Mouse (Mus musculus) lung, postnatal 14 days (tissue): ENCODE measurements around the gene Hes3.

Experiments
- DNase-seq: peaks from one replicate; pipeline ENCODE4 v3.0.0; 2021

Hes3 gene

DNA sequence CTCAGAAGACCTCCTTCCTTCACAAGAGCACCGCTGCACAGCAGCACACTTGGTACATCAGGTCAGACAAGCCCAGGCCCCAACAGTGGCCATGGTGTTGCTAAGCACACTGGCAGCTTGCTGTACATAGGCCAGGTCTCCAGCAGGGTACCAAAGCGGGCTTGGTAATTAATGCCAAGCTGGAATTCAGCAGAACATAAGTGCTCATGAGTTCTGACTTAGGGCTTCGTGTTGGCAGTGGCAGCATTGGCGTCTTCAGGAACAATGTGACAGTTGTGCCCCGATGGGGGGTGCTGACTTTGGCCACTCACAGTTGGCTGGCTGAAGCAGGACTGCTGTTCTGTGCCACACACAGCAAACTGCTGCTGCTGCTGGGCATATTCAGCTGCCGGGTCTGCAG lies 13.2 kb upstream of the Hes3 start:
- DNase-seq: no peak

DNA sequence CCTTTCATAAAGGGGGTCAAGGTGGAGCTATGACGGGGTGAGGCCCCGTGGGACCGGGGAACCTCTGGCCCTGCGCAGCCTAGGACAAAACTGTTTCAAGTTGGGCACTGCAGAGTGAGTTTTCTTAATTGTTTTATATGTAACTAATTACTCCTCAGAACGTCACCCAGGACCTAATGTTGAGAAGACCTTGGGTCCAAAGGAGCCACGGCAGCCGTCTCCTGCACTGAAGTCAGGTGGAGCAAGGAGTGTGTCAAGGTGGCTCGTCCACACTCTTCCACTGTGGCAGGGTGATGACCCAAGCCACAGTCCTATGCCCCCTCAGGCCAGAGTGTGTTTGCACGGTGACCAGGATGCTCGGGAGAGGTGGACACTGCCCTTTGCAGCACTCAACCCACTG lies 11.7 kb upstream of the Hes3 start:
- DNase-seq: no peak

DNA sequence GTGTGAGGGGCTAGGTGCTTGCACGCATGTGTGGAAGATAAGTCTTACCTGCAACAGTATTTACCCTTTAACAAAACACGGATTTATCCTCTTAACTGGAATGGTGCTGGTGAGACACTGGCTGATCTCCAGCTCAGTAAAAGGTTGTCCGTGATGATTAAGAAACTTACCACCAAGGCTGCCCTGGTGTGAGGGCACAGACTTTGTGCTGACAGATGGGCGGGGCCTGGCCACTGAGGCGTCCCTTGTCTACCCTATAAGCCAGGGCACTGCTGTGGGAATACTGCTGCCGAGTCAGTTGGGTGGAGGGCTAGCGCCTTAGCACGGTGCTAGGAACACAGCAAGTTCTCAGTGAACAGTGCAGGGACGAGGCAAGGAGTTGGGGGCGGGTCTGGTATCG lies 10.6 kb upstream of the Hes3 start:
- DNase-seq: no peak

DNA sequence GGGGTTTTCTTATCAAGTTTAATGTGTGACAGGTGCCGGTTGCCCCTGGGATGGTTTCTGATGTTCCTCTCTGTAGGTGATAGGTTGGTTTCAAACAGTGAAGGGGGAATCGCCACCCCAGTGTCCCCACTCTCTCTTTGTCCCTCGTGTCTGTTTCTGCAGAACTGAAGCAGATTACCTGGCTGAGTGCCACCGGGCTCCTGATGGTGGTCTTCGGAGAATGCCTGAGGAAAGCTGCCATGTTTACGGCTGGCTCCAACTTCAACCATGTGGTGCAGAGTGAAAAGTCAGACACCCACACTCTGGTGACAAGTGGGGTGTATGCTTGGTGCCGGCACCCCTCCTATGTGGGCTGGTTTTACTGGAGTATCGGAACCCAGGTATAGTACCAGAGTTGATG lies 8.9 kb upstream of the Hes3 start:
- no peak for DNase-seq

DNA sequence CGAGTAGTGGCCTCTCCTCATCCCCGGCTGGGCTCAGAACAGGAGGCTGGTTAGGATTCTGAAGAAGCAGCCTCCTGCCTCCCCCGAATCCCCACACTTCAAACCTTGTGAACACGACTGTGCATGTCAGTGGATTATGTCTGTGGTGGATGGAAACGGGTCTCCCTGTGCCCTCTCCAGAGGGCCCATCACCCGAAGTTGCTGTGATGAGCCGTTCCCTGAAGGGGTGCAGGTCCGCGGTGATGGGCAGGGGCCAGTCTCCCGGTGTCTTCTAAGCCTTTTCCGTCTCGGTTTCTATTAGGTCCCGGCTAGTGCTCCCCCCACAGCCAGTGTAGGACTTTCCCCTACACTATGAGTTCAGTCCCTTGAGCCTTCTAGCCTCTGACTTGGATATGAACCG lies 7.4 kb upstream of the Hes3 start:
- DNase-seq: no peak

DNA sequence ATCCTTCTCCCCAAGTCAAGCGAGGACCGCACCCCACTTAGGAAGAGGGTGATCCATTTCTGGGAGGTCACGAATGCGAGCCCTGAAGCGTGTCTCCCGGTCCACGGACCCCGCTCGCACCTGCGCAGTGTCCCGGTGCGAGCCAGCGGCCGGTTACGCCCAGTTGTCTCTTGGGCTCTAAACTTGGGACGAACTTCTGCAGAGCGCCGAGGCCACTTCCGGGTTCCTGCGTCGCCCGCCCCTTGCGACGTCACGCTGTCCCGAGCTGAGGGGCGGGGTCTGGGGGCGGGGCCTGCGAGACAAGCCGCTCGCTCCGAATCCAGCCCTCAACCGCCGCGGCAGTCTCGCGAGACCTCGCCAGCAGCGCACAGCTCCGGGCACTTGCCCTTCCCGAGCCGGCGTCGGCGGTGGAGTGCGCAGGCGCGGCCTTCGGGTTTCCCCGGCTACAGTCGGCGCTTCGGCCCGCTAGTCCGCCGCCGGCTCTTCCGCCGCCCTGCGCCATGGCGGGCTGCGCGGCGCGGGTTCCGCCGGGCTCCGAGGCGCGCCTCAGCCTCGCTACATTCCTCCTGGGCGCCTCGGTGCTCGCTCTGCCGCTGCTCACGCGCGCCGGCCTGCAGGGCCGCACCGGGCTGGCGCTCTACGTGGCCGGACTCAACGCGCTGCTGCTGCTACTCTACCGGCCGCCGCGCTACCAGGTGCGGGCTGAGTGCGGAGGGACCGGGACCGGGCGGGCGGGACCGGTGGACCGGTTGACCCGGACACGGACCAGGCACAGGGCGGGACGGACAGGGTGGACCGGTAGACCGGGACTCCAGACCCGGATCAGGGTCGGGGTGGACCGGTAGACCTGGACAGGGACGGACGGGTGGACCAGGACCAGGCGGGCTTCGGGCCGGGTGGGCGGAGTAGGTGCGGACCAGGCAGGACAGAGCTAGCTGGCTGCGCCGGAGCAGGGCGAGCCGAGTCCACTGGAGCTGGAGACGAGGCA lies 5.7 kb upstream of the Hes3 start, which contains the start of gene Icmt:
Icmt (plus strand) TSS at position 354 of the 988 bp plus-strand sequence.
- peak; percentile 100 for DNase-seq

DNA sequence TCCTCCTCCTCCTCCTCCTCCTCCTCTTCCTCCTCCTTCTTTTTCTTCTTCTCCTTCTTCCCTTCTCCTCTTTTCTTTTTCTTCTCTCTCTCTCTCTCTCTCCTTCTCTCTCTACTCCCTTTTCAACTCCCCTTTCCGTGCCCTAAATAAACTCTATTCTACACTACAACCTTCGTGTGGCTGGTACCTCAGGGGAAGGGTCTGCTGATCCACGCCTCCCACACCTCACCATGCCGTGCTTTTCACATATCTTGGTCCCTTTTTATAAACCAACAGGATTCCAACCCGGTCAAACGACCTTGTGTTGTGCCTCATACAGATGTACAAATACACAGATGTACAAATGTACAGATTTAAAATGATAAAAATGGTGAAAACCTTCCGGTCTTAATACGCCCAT lies 4.9 kb upstream of the Hes3 start:
- no peak for DNase-seq

DNA sequence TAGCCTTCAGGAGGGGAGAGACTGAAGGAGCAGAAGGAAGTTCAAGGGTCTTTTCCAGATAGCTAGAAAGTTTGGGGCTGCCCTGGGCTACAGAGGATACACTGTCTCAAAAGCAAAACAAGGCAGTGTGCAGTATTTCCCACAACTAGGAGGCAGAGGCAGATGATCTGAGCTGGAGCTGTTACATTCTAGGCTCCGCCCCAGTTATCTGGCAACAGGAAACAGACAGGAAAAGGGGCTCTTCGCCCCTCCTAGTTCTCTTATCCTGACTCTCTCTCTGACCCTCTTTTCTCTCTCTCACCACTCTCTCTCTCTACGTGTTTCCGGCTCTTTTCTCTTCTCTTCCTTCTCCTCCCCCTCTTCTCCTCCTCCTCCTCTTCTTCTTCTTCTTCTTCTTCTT lies 4.5 kb upstream of the Hes3 start:
- no peak for DNase-seq

DNA sequence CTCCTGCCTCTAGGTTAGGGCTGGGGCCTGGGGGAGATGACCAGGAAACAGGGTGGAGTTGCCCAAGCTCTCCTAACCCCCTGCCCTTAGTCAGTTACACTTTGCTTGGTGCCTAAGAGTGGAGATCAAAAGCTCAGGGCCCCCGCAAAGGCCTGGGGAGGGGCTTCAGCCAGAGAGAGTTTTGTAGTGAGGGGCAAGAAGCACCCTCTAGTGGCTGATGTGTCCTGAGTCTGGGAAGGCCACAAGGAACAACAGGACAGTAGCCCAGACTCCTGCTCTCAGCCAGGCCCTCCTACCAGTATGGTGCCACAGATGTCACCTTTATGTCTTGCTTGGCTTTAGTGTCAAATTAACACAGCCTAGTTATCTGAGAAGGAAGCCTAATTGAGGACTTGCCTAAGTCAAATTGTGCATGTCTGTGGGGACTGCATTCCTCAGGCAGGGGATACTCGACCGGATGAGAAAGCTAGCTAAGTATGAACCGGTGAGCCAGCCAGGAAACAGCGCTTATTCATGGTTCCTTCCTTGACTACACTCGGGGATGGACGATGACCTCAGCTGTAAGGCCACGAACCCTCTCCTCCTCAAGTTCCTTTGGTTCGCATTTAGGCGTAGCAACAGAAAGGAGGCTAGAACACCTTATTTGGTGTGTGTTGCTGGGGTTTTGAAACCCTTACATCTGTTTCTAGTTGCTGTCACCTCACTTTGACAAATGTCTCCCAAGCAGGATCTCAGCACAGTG lies 2.9 kb upstream of the Hes3 start:
- DNase-seq: no peak

DNA sequence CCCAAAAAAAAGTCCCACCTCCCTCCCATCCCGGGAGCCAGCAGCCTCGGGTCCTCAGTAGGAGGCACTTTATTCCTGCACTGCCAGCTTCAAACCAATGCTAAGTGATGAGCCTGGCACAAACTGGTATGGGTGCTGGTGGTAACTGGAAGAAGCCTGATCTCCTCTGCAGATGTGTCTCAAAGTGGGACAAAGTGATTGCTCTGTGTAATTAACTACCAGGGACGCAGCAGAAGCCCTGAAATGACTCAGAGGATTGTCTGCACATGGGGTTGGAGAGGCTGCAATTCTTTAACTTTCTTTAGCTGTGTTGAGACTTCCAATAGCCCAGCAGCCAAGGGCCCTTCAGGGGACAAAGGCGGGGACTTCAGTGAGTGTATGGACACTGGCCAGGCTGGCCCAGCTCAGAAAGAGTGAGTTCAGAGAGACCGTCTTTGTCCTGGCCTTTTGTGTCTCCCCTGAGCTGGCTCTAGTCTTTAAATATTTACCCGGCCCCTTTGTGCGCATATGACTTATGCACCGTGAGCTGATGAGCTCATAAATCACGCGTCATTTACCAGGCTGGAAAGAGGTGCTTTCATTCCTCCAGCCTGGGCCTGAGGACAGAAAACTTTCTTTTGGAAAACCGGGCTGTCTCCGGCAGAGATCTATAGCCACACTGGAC lies 772 bp upstream of the Hes3 start:
- no peak for DNase-seq

DNA sequence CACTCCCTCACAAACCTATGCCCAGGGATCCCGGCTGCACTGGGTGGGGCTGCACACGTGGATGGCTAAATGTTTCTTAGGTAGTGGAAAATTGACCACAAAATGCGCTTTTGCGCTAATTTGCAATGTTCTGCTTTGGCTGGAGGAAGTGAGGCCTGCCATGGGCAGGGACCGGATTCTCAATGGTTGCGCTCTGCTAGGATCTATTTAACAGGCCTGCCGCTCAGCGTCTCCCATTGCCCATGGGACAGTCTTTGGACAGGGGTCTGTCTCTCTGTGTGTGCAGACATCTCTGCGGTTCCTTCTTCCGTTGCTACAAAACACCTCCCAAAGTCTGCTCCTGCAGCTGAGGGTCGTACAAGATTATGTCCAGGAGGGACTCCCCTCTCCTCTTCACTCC lies 471 bp downstream of the Hes3 start:
- no peak for DNase-seq

DNA sequence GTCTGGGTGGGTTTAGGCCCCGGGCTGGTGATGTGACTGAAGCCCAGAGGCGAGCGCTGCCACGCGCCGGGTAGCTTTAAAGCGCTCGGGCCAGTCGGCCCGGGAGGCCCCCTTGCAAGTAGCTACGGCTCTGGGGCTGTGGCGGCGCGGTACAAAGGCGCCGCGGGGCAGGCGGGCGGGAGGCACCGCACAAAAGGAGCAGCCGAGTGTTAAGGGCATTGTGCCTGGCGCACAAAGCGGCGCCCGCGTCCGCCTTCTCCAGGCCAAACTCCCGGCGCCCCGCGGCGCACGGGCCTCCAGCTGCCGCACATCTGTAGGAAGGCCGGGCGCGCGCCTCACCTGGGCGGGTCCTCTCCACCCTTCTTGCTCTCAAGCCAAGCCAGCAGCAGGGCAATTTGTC lies 1.1 kb downstream of the Hes3 start:
- DNase-seq: no peak

DNA sequence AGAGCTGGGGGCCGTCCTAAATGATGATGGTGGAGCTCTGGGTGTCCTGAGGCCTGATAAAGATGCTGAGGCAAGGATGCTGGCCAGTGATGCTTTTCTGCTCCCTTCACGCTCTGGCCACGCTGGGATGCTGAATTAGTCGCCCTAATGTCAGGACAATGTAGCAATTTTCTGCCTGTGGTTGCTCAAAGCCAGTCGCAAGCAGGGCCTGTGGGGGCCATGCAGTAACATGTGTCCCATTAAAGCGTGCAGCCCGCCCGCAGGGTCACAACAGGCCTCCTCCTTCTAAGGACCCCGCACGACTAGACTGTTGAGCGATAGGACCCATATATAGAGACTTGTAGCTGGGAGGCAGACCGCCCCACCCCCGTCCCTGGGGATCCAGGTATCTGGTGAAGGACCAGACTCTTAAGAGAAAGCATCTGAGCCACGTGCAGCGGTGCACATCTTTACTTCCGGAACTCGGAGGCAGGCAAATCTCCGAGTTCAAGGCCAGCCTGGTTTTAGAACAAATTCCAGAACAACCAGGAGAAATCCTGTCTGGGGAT lies 3.0 kb downstream of the Hes3 start:
- DNase-seq: no peak

DNA sequence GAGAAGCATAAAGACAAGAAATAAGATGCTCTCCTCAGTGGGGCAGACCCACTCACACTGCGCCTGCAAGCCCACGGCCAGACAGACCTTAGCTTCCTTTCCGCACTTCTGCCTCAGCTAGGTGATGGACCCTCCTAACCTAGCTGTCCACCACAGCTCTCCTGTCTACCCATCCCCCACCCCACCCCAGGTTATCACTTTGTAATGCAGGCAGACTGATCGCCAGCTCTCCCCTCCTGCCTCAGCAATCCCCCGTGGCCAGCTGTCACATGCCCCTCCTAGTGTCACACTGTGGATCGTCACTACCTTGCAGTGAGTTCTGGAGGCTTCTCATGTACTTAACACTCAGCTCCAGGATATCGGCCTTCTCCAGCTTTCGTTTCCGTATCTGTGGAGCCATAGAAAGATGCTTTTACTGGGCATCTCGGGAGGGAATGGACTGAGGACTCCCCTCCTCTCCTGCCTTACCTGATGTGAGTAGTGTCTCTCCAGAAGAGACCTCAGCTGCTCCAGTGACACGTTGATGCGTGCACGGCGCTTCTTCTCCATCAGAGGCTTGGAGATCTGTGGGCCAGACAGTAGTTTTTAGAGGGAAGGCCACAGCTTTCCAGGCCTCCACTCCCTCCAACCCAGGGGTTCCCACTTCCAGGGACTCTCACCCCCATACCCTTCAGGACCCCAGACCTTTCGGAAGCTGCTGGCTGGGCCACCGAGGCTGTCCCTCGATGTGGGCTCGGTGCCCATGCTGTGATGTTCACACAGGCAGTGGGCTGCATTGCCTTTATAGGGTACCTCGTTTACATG lies 3.9 kb downstream of the Hes3 start:
- DNase-seq: no peak

DNA sequence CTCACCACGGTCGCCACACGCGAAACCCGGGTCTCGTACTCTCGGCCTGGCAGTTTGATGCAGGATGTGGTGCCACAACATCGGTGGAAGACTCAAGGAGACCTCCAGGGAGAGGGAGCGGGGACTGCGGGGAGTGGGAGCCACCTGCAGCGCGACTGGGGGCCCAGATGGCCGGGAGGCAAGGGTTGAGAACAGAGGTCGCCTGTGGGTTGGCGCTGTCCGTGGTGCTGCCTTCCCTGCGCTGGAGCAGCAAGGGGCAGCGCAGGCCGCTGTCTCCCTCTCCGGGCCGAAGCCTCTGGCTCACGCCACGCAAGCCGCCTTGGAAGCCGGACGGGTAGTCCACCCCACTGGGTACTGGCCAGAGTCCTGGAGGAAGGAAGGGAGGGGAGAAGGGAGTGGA lies 4.6 kb downstream of the Hes3 start:
- DNase-seq: peak; percentile 79

DNA sequence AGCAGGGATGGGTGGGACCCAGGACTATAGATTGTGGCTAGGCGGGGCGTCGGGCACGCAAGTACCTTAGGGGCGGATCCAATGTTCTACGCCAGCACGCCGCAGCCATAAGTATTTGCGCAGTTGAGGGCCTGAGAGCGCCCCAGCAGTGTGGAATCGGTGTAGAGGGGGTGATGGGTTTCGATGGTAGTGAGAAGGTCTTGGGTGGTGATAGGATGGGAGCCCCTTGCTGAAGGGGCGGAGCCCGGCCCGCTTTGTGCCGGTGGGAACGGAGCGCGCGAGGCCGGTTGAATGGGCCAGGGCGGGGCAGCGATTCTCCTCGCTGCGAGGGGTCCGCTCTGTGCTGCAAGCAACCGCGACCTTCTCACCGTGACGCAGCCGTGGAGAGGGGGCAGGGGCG lies 5.3 kb downstream of the Hes3 start:
- no peak for DNase-seq

DNA sequence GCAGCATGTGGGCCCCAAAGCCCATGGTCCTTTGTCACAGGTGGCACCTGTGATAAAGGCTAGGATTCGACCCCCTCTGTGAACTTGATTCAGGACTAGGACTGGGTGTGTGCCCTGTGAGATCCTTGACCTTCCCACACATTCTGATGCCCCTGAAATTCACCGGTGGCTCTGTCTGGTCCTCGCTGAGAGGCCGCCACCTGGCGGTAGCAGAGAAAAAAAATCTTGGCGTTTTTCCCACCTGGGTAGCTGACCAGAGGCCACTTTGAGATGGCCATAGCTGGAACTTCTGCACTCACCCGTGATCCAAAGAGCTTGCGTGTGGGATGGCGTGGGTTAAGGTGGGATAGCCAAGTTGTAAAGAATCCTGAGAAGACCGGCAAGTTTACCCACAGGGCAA lies 6.0 kb downstream of the Hes3 start:
- DNase-seq: peak; percentile 64

DNA sequence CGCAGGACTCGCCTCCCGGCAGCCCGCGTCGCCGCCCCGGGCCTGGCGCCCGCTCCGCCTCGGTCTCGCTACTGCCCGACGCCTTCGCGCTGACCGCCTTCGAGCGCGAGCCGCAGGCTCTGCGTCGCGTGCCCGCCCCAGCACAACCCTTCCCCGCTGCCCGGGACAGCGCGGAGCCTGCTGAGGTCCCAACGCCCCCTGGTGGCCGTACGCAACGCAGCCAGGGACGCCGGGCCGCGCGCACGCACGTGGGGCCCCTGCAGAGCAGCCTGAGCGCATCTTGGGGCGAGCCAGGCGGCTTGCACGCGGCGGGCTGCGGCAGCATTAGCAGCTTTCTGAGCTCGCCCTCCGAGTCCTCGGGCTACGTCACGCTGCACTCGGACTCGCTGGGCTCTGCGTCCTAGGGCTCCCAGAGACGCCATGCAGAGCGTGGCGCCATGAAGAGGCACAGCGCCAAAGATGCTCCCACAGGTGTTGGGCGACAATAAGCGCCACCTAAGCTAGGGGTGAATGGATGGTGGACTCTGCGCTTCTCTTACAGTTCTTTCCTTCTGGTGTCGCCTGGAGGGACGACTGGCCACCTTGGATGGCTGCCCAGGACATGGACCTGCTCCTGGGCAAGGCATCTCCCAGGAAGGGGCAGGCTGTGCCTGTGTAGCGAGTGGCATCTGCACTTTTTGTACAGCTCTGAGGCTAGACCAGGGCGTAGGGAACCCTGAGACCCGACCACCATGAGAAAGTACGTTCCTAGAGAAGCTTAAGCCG lies 8.1 kb downstream of the Hes3 start:
- DNase-seq: peak; percentile 89

DNA sequence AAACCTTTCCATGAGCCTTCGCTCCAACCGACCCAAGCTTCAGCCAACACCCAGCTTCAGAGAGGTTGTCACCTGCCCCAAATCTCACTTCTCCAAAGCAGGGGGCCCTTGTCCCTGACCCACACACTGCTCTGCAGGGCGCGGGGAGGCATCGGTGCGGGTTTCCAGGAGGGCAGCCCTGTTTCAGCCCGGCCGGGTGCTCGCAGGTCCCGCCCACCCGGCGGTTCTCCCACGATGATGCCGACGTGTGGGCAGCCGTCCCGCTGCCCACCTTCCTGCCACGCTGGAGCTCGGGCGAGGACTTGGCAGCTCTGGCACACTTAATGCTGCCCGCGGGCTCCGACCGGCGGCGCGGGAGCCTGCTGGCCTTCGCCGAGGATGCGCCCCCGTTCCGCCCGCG lies 8.7 kb downstream of the Hes3 start:
- DNase-seq: no peak

DNA sequence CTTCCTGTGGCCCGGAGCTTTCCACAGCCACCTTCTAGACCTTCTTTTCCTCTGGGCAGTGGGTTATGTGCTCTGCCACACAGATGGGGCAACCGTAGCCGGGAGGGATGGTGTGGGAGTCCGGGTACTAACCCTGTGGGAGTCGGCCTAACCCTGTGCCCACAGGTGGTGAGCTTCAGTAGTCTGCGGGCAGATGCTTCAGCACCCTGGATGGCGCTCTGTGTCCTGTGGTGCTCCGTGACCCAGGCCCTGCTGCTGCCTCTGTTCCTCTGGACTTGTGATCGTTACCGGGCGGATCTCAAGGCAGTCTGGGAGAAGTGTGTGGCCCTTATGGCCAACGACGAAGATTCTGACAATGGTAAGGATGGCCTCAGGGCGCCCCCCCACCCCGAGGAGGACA lies 9.9 kb downstream of the Hes3 start:
- DNase-seq: no peak

DNA sequence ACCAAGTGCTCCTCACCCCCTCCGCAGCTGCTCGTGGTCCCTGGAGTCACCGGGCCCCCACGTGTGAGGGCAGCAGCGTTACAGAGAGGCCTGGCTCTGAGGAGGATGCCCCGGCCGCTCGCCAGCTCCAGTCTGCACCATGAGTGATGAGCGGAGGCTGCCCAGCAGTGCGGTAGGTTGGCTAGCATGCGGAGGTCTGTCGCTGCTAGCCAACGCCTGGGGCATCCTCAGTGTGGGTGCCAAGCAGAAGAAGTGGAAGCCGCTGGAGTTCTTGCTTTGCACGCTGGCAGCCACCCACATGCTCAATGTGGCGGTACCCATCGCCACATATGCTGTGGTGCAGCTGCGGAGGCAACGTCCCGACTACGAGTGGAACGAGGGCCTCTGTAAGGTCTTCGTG lies 12.5 kb downstream of the Hes3 start:
- DNase-seq: no peak

DNA sequence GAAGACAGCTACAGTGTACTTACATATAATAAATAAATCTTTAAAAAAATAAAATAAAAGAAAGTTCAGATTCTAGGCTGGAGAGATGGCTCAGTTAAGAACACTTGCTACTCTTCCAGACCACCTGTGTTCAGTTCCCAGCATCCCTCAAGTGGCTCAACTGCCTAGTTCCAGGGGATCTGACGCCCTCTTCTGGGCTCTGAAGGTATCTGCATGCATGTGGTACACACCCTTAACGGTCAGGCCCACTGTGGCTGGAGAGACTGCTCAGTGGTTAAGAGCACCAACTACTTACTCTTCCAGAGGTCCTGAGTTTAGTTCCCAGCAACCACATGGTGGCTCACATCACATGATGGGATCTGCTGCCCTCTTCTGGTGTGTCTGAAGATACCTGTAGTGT lies 13.5 kb downstream of the Hes3 start:
- no peak for DNase-seq
